Comparison of ENCODE assay signal across 8 mouse cellular contexts in genomic region chr4:56946641-56947640, GRCm38 (mm10). TPM values are rescaled to one million over a fixed set of nuclear protein-coding genes. Genes with fewer than 3 reads are reported as not detected.
A peak's percentile ranks its signal among the peaks of the same experiment; 100 is the strongest.
DNase-seq lines count a peak whose midpoint lies in the region; ATAC-seq lines count a peak whose summit lies in the region.

Gene Tmem245, minus strand, starts transcription at chr4:56947437.

- peak; percentile 91 for ATAC-seq in inflammation-experienced regulatory T-cells, adult 6 months
- ATAC-seq in megakaryocyte-erythroid progenitor cell, adult 5-6 weeks (replicated peaks; ENCODE audit: low FRiP score, low TSS enrichment, poor library complexity, severe bottlenecking): peak; percentile 97

- intact Hi-C loops in gastrocnemius, postnatal 14 days (cut with DNase I; ENCODE audit: low total_unique reads): no loop called here
- intact Hi-C loops in left cerebral cortex, postnatal 10 days (cut with DNase I): no loop called here

- DNase-seq in adrenal gland, adult (ENCODE audit: inconsistent age in 2 of 2, low spot score in 1 of 2): peak; percentile 95 to 97
- peak; percentile 97 for DNase-seq in embryo, embryonic 10.5 days (ENCODE audit: low spot score)
- DNase-seq in gastrocnemius, postnatal 14 days: peak; percentile 95
- peak; percentile 92 to 97 for DNase-seq in left cerebral cortex, postnatal 10 days (ENCODE audit: extremely low spot score in 1 of 2, low spot score in 2 of 2)
- DNase-seq in right cerebral cortex, postnatal 25 days: peak; percentile 93
- DNase-seq in urinary bladder, postnatal 4 days (ENCODE audit: low spot score in 2 of 2): peak; percentile 89 to 94

RNA-seq across cellular contexts. Expression of gene Tmem245, which starts in this region (rescaled TPM):
- 10 to 100 TPM; 16.9 to 17.5 TPM for total RNA-seq in gastrocnemius, postnatal 14 days (2021)
- 1 to 10 TPM; 4.4 to 8.2 (median 5.9) TPM for polyA plus RNA-seq in inflammation-experienced regulatory T-cells, adult 6 months (2017; shearing (Covaris generic))
- 10 to 100 TPM; 31.6 to 36.4 TPM for total RNA-seq in left cerebral cortex, postnatal 10 days (2021)
- 9.0 and 11.8 TPM in 2 replicates for total RNA-seq in megakaryocyte-erythroid progenitor cell, adult 5-6 weeks (2014; fragmentation: Nextera tagmentation)
- 4.7 and 6.1 TPM in 2 replicates for total RNA-seq in megakaryocyte-erythroid progenitor cell, adult 5-6 weeks (2017)

Comparison
In these comparisons a context has a peak if more than half of its experiments do, and no peak if none do; other contexts are left out.
1. Peak in every context shown above with its lines: DNase-seq and ATAC-seq.